Mouse (Mus musculus): ENCODE measurements around the gene Orm3.

GRCm38 (mm10) chr4:63408247-63408646 is 52.3 kb downstream of the Orm3 start:
- TF ChIP-seq CTCF (IDR thresholded peaks at IDR 0.05; ENCODE audit: low read depth) (no peak), EP300 (IDR thresholded peaks at IDR 0.05; ENCODE audit: low read depth) (no peak)
